Mouse (Mus musculus) urinary bladder, postnatal 25 days (tissue): ENCODE measurements around the gene BB287469.
"Not testable (repeated sequence)": the region's sequence is repeated elsewhere in the genome, so short reads cannot be mapped to it uniquely, and the experiment has no call there.

Source experiments
- DNase-seq: peaks from one replicate; pipeline ENCODE4 v3.0.0; 2022; ENCODE audit warnings: low spot score

Gene BB287469

GRCm38 (mm10) chr12:87816277-87816676, at the start of gene BB287469:
TSS of gene BB287469 (plus strand) at chr12:87816577.
- DNase-seq = not testable (repeated sequence)

GRCm38 (mm10) chr12:87775655-87776054, 40.7 kb upstream of the BB287469 start, which contains the start of gene Gm21319:
TSS of gene Gm21319 (minus strand) at chr12:87775755.
- not testable (repeated sequence) for DNase-seq

- not testable (repeated sequence) for DNase-seq
Measured at GRCm38 (mm10) chr12:87795212-87795611, 21.2 kb upstream of the BB287469 start, which contains the start of gene Gm21936. TSS of gene Gm21936 (plus strand) at chr12:87795512.

- not testable (repeated sequence) for DNase-seq
Measured at GRCm38 (mm10) chr12:87797971-87798370, 18.4 kb upstream of the BB287469 start.

- not testable (repeated sequence) for DNase-seq
Measured at GRCm38 (mm10) chr12:87842239-87842638, 25.9 kb downstream of the BB287469 start, which contains the start of gene Gm2001. TSS of gene Gm2001 (minus strand) at chr12:87842339.

GRCm38 (mm10) chr12:87850657-87851056, 34.3 kb downstream of the BB287469 start:
- DNase-seq = not testable (repeated sequence)

GRCm38 (mm10) chr12:87856067-87856466, 39.7 kb downstream of the BB287469 start:
- not testable (repeated sequence) for DNase-seq

GRCm38 (mm10) chr12:87861740-87862692, 45.6 kb downstream of the BB287469 start:
- not testable (repeated sequence) for DNase-seq

GRCm38 (mm10) chr12:87863638-87864037, 47.3 kb downstream of the BB287469 start:
- not testable (repeated sequence) for DNase-seq

GRCm38 (mm10) chr12:87864048-87864447, 47.7 kb downstream of the BB287469 start:
- DNase-seq = not testable (repeated sequence)
